Mouse (Mus musculus): ENCODE measurements around the gene Clcn2. TPM values are rescaled to one million over a fixed set of nuclear protein-coding genes. Genes with fewer than 3 reads are reported as not detected.

The Clcn2 gene
- polyA plus RNA-seq, 1 experiment, result 2.1 TPM

DNA sequence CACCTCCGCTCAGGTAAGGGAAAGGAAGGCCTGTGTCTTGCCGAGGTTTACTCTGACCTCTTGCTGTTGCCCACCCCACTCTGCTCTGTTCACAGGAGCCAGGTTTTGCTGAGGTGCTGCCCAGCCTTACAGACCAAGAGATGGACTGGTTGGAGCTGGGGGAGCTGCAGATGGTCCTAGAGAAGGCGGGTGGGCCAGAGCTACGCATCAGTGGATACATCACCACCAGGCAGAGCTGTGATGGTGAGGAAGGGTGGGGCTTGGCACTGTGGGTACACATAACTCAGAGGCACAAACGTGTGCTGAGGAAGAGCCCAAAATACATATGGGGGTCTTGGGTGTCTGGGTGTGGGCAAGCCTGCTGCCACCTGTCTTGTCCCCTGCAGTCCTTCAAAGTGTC, 18.1 kb upstream of the Clcn2 start:
- TF ChIP-seq GATA1 (IDR thresholded peaks at IDR 0.05; ENCODE audit: borderline replicate concordance, low read length) (no peak), FLI1 (IDR thresholded peaks at IDR 0.05; ENCODE audit: low read length) (no peak)
- Histone ChIP-seq H3K4me1 (peaks cover 26% of the 10 kb centered on the region), H3K36me3 (replicated peaks; ENCODE audit: low read length) (no peaks in the 10 kb centered on the region), H3K9me3 (peaks cover 23% of the 10 kb centered on the region), H3K27me3 (replicated peaks) (peaks cover 92% of the 10 kb centered on the region), H3K4me3 (replicated peaks) (no peak overlapping the region)

DNA sequence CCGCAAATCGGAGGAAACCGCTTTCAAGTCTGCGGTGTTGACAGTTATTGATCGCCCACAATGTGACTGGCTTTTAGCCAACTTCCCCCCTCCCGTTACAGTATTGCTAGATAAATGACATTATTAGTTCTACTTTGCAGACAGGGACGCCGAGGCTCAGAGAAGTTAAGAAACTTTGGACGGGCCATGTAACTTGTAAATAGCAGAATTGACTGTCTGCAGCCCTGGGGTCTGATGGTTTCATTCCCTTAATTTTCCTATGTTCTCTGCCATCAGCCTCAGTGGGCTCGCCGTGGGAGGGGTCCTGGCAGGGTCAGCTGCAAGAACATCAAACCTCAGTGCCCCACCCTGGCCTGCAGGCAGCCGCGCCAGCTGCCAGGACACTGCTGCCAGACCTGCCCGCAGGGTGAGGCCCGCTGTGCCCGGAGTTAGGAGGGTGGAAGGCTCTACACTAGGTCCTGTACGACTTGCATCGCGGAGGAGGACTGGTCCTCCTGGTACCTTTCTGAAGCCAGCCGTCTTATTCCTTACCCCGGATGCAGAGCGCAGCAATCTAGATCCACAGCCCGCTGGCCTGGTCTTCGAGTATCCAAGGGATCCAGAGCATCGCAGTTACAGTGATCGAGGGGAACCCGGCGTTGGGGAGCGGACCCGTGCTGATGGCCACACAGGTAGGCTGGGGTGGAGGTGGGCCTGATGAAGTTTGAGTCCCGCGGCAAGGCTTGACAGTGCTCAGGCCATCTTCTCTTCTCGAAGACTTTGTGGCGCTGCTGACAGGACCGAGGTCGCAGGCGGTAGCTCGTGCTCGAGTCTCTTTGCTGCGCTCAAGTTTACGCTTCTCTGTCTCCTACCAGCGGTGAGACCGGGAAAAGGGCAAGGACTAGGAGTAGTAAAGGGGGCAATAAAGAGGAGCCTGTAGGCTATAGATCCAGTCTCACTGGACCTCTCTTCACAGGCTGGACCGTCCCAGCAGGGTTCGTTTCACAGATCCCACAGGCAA, 16.5 kb upstream of the Clcn2 start, which contains the start of gene Thpo:
TSS of gene Thpo (minus strand) at position 781 of the 1,000 bp plus-strand sequence.
- Histone ChIP-seq H3K27me3 (replicated peaks) (peaks cover 97% of the 10 kb centered on the region), H3K9me3 (peaks cover 23% of the 10 kb centered on the region), H3K36me3 (replicated peaks; ENCODE audit: low read length) (no peaks in the 10 kb centered on the region), H3K4me3 (replicated peaks) (peak within 1 kb of the TSS; percentile 88), H3K4me1 (peaks cover 30% of the 10 kb centered on the region)
- TF ChIP-seq GATA1 (IDR thresholded peaks at IDR 0.05; ENCODE audit: borderline replicate concordance, low read length) (no peak), FLI1 (IDR thresholded peaks at IDR 0.05; ENCODE audit: low read length) (no peak)

DNA sequence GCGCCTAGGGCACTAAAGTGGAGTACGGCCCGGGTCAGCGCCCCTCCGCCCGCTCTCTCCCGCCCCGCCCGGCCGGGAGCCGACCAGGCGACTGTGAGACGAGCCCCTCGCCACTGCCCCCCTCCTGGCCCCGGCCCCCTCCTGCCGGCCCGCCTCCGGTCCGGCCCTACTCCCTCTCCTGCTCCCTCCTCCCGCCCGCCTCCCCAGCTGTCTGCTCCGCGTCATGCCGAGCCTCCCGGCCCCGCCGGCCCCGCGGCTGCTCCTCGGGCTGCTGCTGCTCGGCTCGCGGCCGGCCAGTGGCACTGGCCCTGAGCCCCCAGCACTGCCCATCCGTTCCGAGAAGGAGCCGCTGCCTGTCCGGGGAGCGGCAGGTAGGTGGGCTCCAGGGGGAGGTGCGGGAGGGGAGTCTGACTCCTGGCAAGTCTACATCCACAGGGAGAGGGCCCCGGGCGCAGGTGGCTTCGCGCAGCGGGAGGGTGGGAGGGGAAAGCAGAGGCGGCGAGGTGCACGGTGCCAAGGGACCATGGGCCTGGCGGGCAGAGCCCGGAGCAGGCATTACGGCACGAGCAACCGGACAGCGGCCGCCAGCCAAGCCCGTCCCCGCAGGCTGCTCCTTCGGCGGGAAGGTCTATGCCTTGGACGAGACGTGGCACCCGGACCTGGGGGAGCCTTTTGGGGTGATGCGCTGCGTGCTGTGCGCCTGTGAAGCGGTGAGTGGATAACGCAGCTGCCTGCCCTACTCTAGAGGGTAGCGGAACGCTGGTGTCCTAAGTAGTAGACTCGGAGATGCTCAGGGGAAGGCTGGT, 15.6 kb upstream of the Clcn2 start, which contains the start of gene Chrd:
TSS of gene Chrd (plus strand) at position 203 of the 806 bp plus-strand sequence.
- peaks cover 21% of the 10 kb centered on the region for H3K9me3 ChIP-seq
- H3K27me3 ChIP-seq (replicated peaks), result peaks cover 97% of the 10 kb centered on the region
- TF ChIP-seq GATA1 (IDR thresholded peaks at IDR 0.05; ENCODE audit: borderline replicate concordance, low read length) (no peak), FLI1 (IDR thresholded peaks at IDR 0.05; ENCODE audit: low read length) (no peak)
- H3K4me1 ChIP-seq, result peaks cover 30% of the 10 kb centered on the region
- no peaks in the 10 kb centered on the region for H3K36me3 ChIP-seq (replicated peaks; ENCODE audit: low read length)
- H3K4me3 ChIP-seq (replicated peaks), result peak within 1 kb of the TSS; percentile 88

DNA sequence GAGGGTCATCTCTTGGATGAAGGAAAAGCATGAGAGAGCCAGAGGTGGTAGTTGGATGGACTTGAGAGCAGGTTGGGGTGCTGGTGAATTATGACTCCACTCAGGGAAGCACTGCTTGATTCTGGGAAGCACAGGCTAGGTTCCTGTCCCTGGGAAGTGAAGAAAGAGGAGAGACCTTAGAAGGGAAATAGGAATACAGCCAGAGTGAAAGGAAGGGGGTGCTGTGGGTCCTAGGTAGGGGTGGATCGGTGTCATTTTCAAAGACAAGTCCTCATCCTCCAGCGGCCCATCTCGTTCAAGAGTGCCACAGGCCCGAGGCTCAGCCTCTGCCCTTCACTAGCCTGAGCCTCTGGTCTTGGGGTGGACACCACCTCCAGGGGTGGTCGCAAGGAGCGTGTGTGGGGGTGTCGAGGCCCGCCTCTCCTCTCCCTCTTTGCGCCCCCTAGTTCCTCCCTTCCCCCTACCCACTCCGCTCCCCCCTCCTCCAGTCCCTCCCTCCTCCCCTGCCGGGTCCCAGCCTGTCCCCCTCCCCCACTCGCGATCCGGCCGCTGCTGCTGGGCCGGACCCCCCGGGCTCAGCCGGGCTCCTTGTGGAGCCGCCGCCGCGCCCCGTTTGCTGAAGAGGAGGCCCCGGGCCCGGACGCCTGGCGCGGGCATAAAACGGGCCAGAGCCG, 14.8 kb upstream of the Clcn2 start:
- no peaks in the 10 kb centered on the region for H3K36me3 ChIP-seq (replicated peaks; ENCODE audit: low read length)

DNA sequence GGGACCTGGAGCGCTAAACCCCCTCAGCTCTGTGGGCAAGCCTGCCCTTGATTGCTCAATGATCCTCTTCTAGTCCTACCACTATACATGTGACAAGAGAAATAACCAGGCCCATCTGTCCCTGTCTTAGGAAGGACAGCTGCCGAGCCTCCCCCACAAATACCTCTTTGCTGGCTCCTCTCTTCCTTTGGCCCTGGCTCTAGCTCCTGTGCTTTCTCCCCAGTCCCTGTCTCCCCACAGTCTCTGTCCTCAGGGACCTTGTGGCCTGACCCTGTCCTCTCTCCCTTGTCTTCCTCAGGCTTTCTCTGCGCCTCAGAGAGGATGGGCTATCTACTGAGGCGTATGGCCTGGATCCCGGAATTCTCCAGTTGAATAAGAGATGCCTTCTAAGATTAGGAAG, 14.1 kb upstream of the Clcn2 start:
- peaks cover 7% of the 10 kb centered on the region; the same call in 1 of the 2 replicates for H3K9me3 ChIP-seq
- no peaks in the 10 kb centered on the region for H3K36me3 ChIP-seq (replicated peaks; ENCODE audit: low read length)
- peaks cover 30% of the 10 kb centered on the region for H3K4me1 ChIP-seq
- no peak overlapping the region for H3K4me3 ChIP-seq (replicated peaks)
- H3K27me3 ChIP-seq (replicated peaks), result peaks cover 89% of the 10 kb centered on the region
- TF ChIP-seq GATA1 (IDR thresholded peaks at IDR 0.05; ENCODE audit: borderline replicate concordance, low read length) (no peak), FLI1 (IDR thresholded peaks at IDR 0.05; ENCODE audit: low read length) (no peak)

More for the DNA sequence above, 14.8 kb upstream of the Clcn2 start:
- Histone ChIP-seq H3K27me3 (replicated peaks) (peaks cover 90% of the 10 kb centered on the region), H3K9me3 (peaks cover 14% of the 10 kb centered on the region), H3K4me1 (peaks cover 30% of the 10 kb centered on the region), H3K4me3 (replicated peaks) (peak overlapping the region; percentile 88)
- TF ChIP-seq GATA1 (IDR thresholded peaks at IDR 0.05; ENCODE audit: borderline replicate concordance, low read length), result no peak
- TF ChIP-seq FLI1 (IDR thresholded peaks at IDR 0.05; ENCODE audit: low read length), result no peak

DNA sequence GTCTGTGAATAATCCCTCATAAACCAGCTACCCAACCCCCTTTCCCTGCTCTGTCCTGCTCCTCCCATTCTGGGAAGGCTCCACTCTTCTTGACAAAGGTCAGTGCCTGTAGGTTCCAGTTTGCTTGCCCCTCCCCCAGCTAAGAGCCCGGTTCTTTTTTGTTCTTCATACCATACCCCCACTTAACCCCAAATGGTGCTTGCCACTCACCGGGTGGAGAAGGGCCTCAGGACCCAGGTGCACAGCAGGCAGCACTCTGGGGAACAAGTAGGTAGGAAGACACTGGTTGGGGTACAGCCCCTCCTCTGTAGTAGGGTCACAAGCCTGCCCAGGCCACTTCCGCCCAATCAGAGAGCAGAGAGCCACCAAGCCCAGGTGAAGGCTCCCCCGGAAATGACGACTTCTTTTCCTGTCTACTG, 12.8 kb upstream of the Clcn2 start:
- Histone ChIP-seq H3K9me3 (peaks cover 3% of the 10 kb centered on the region; the same call in 1 of the 2 replicates), H3K4me1 (peaks cover 30% of the 10 kb centered on the region), H3K36me3 (replicated peaks; ENCODE audit: low read length) (no peaks in the 10 kb centered on the region), H3K27me3 (replicated peaks) (peaks cover 88% of the 10 kb centered on the region), H3K4me3 (replicated peaks) (no peak overlapping the region)
- TF ChIP-seq FLI1 (IDR thresholded peaks at IDR 0.05; ENCODE audit: low read length), result no peak
- no peak for TF ChIP-seq GATA1 (IDR thresholded peaks at IDR 0.05; ENCODE audit: borderline replicate concordance, low read length)

DNA sequence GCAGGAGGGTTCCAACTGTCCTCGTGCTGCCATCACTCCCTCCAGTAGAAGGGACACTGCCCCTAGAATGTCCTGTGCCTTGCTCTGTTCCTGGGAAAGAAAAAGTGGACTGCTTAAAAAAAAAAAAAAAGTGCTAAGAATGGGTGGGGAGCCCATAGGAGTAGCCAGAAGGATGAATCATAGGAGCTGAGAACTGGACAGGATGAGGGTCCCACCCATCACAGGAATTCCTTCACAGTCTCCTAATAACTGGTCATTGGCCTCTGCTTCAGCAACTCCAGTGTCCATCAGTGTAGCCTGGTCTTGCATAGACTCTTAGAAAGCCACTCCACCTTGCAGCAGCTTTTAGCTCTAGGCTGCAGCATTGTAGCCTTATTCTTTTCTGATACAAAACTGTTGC, 8.8 kb upstream of the Clcn2 start:
- peaks cover 12% of the 10 kb centered on the region for H3K4me1 ChIP-seq
- H3K4me3 ChIP-seq (replicated peaks), result no peak overlapping the region
- no peaks in the 10 kb centered on the region for H3K9me3 ChIP-seq
- no peak for TF ChIP-seq FLI1 (IDR thresholded peaks at IDR 0.05; ENCODE audit: low read length)
- TF ChIP-seq GATA1 (IDR thresholded peaks at IDR 0.05; ENCODE audit: borderline replicate concordance, low read length), result no peak
- H3K27me3 ChIP-seq (replicated peaks), result peaks cover 51% of the 10 kb centered on the region
- H3K36me3 ChIP-seq (replicated peaks; ENCODE audit: low read length), result peaks cover 18% of the 10 kb centered on the region

DNA sequence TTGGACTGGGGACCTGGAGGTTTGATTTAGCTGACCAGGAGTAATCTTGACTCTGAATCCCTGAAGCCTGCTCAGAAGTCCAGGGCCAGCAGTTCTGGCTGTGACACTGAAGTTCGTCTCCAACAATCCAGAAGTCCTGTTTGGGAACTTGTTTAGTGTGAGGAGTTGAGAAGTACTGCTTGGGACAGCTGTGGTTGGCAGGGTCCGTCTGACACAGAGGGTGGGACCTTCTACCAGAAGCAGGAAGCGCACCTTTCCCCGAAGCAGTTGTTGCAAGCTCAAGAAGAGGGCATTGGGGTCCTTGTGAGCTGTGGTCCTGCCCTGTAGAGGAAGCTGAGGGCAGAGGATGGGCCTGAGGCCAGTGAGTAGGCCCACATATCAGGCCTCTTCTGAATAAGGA, 8.2 kb upstream of the Clcn2 start:
- Histone ChIP-seq H3K9me3 (no peaks in the 10 kb centered on the region), H3K36me3 (replicated peaks; ENCODE audit: low read length) (peaks cover 23% of the 10 kb centered on the region), H3K4me3 (replicated peaks) (no peak overlapping the region), H3K4me1 (peaks cover 12% of the 10 kb centered on the region), H3K27me3 (replicated peaks) (peaks cover 46% of the 10 kb centered on the region)
- TF ChIP-seq FLI1 (IDR thresholded peaks at IDR 0.05; ENCODE audit: low read length) (no peak), GATA1 (IDR thresholded peaks at IDR 0.05; ENCODE audit: borderline replicate concordance, low read length) (no peak)

DNA sequence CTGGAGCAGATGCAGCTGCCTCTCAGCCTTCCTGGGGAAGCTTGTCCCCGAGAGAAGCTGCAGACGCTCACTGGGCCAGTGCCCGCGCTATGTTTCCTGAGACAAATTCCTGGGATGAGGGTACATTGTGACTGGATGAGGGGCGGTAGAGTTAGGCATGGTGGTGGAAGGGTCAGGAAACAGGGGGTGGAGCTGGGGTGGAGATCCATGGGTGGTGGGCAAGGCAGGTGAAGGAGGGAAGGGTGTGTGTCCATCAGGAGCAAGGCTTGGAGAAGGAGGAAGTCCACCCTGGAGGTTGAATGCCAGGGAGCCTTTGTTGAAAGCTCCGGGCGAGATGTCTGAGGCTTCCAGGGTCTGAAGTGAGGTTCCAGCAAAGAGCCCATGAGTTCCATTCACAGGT, 7.8 kb upstream of the Clcn2 start:
- TF ChIP-seq FLI1 (IDR thresholded peaks at IDR 0.05; ENCODE audit: low read length), result no peak
- no peak for TF ChIP-seq GATA1 (IDR thresholded peaks at IDR 0.05; ENCODE audit: borderline replicate concordance, low read length)
- peaks cover 42% of the 10 kb centered on the region for H3K27me3 ChIP-seq (replicated peaks)
- H3K36me3 ChIP-seq (replicated peaks; ENCODE audit: low read length), result peaks cover 27% of the 10 kb centered on the region
- H3K4me1 ChIP-seq, result peaks cover 10% of the 10 kb centered on the region
- no peak overlapping the region for H3K4me3 ChIP-seq (replicated peaks)
- H3K9me3 ChIP-seq, result no peaks in the 10 kb centered on the region
